Mouse (Mus musculus): Measurements from ENCODE around the gene Sla2. TPM values are rescaled to one million over a fixed set of nuclear protein-coding genes. Genes with fewer than 3 reads are reported as not detected.

Sla2 gene
- polyA plus RNA-seq, 1 experiment from 2014 or later, result 0.41 TPM

GRCm38 (mm10) chr2:156879541-156879940 lies 7.5 kb downstream of the Sla2 start:
- H3K9me3 ChIP-seq (replicated peaks; ENCODE audit: control insufficient read depth, low read length), result no peaks in the 10 kb centered on the region
- H3K27me3 ChIP-seq (ENCODE audit: control insufficient read depth, insufficient read depth, low read length), result no peaks in the 10 kb centered on the region
- no peak overlapping the region for H3K4me3 ChIP-seq (replicated peaks; ENCODE audit: low read length)
- no peak overlapping the region for H3K9ac ChIP-seq (ENCODE audit: low read length)
- WGBS, result 86% methylated on average over 3 of the region's 3 CpGs
- no peak for ATAC-seq (ENCODE audit: insufficient read depth, low FRiP score)
- H3K4me1 ChIP-seq (ENCODE audit: control insufficient read depth, insufficient read depth, low read length), result no peaks in the 10 kb centered on the region
- 0 out of 2 replicates have a peak, but pooled peaks cover under 1% of the 10 kb centered on the region for H3K36me3 ChIP-seq (ENCODE audit: control insufficient read depth, insufficient read depth, low read length)
- H3K27ac ChIP-seq (ENCODE audit: low read length), result no peak overlapping the region
- H3K4me2 ChIP-seq (ENCODE audit: low read depth, low read length), result no peak overlapping the region

GRCm38 (mm10) chr2:156877726-156878125 lies 9.3 kb downstream of the Sla2 start:
- peaks cover 8% of the 10 kb centered on the region; the same call in 1 of the 2 replicates for H3K36me3 ChIP-seq (ENCODE audit: control insufficient read depth, insufficient read depth, low read length)
- H3K27me3 ChIP-seq (ENCODE audit: control insufficient read depth, insufficient read depth, low read length), result no peaks in the 10 kb centered on the region
- ATAC-seq (ENCODE audit: insufficient read depth, low FRiP score), result no peak
- H3K4me2 ChIP-seq (ENCODE audit: low read depth, low read length), result no peak overlapping the region
- H3K4me3 ChIP-seq (replicated peaks; ENCODE audit: low read length), result no peak overlapping the region
- H3K9ac ChIP-seq (ENCODE audit: low read length), result no peak overlapping the region
- WGBS, result 52% methylated on average over 9 of the region's 9 CpGs
- H3K9me3 ChIP-seq (replicated peaks; ENCODE audit: control insufficient read depth, low read length), result no peaks in the 10 kb centered on the region
- no peak overlapping the region for H3K27ac ChIP-seq (ENCODE audit: low read length)
- no peaks in the 10 kb centered on the region for H3K4me1 ChIP-seq (ENCODE audit: control insufficient read depth, insufficient read depth, low read length)

GRCm38 (mm10) chr2:156874760-156875510 lies 12.1 kb downstream of the Sla2 start:
- no peak overlapping the region for H3K9ac ChIP-seq (ENCODE audit: low read length)
- no peak for ATAC-seq (ENCODE audit: insufficient read depth, low FRiP score)
- H3K4me2 ChIP-seq (ENCODE audit: low read depth, low read length), result no peak overlapping the region
- peaks cover 19% of the 10 kb centered on the region; the same call in 1 of the 2 replicates for H3K36me3 ChIP-seq (ENCODE audit: control insufficient read depth, insufficient read depth, low read length)
- H3K4me3 ChIP-seq (replicated peaks; ENCODE audit: low read length), result no peak overlapping the region
- no peak overlapping the region for H3K27ac ChIP-seq (ENCODE audit: low read length)
- H3K9me3 ChIP-seq (replicated peaks; ENCODE audit: control insufficient read depth, low read length), result no peaks in the 10 kb centered on the region
- H3K4me1 ChIP-seq (ENCODE audit: control insufficient read depth, insufficient read depth, low read length), result peaks cover 7% of the 10 kb centered on the region
- 94% methylated on average over 4 of the region's 4 CpGs for WGBS
- H3K27me3 ChIP-seq (ENCODE audit: control insufficient read depth, insufficient read depth, low read length), result no peaks in the 10 kb centered on the region

- no peak for ATAC-seq (ENCODE audit: insufficient read depth, low FRiP score)
- Histone ChIP-seq H3K9ac (ENCODE audit: low read length) (no peak overlapping the region), H3K4me2 (ENCODE audit: low read depth, low read length) (no peak overlapping the region), H3K4me1 (ENCODE audit: control insufficient read depth, insufficient read depth, low read length) (peaks cover 8% of the 10 kb centered on the region), H3K9me3 (replicated peaks; ENCODE audit: control insufficient read depth, low read length) (no peaks in the 10 kb centered on the region), H3K27me3 (ENCODE audit: control insufficient read depth, insufficient read depth, low read length) (no peaks in the 10 kb centered on the region), H3K27ac (ENCODE audit: low read length) (no peak overlapping the region), H3K4me3 (replicated peaks; ENCODE audit: low read length) (no peak overlapping the region), H3K36me3 (ENCODE audit: control insufficient read depth, insufficient read depth, low read length) (peaks cover 22% of the 10 kb centered on the region; the same call in 1 of the 2 replicates)
- 90% methylated on average over 8 of the region's 8 CpGs for WGBS
Measured at GRCm38 (mm10) chr2:156874047-156874759, 12.8 kb downstream of the Sla2 start.

GRCm38 (mm10) chr2:156873629-156874028 lies 13.4 kb downstream of the Sla2 start:
- H3K9ac ChIP-seq (ENCODE audit: low read length), result no peak overlapping the region
- H3K27me3 ChIP-seq (ENCODE audit: control insufficient read depth, insufficient read depth, low read length), result no peaks in the 10 kb centered on the region
- 26% methylated on average over 5 of the region's 5 CpGs for WGBS
- ATAC-seq (ENCODE audit: insufficient read depth, low FRiP score), result no peak
- H3K4me3 ChIP-seq (replicated peaks; ENCODE audit: low read length), result no peak overlapping the region
- no peak overlapping the region for H3K27ac ChIP-seq (ENCODE audit: low read length)
- no peak overlapping the region for H3K4me2 ChIP-seq (ENCODE audit: low read depth, low read length)
- H3K36me3 ChIP-seq (ENCODE audit: control insufficient read depth, insufficient read depth, low read length), result peaks cover 28% of the 10 kb centered on the region
- H3K4me1 ChIP-seq (ENCODE audit: control insufficient read depth, insufficient read depth, low read length), result peaks cover 8% of the 10 kb centered on the region
- no peaks in the 10 kb centered on the region for H3K9me3 ChIP-seq (replicated peaks; ENCODE audit: control insufficient read depth, low read length)

- Histone ChIP-seq H3K9me3 (replicated peaks; ENCODE audit: control insufficient read depth, low read length) (no peaks in the 10 kb centered on the region), H3K4me3 (replicated peaks; ENCODE audit: low read length) (no peak overlapping the region), H3K4me2 (ENCODE audit: low read depth, low read length) (no peak overlapping the region), H3K36me3 (ENCODE audit: control insufficient read depth, insufficient read depth, low read length) (peaks cover 36% of the 10 kb centered on the region), H3K9ac (ENCODE audit: low read length) (peak overlapping the region; percentile 41; the same call in 1 of the 2 replicates), H3K27me3 (ENCODE audit: control insufficient read depth, insufficient read depth, low read length) (no peaks in the 10 kb centered on the region), H3K4me1 (ENCODE audit: control insufficient read depth, insufficient read depth, low read length) (peaks cover 8% of the 10 kb centered on the region), H3K27ac (ENCODE audit: low read length) (no peak overlapping the region; the same call in 1 of the 2 replicates)
- 41% methylated on average over 6 of the region's 6 CpGs for WGBS
- ATAC-seq (ENCODE audit: insufficient read depth, low FRiP score), result no peak
Measured at GRCm38 (mm10) chr2:156870519-156870918, 16.5 kb downstream of the Sla2 start.

- Histone ChIP-seq H3K4me3 (replicated peaks; ENCODE audit: low read length) (no peak overlapping the region), H3K27ac (ENCODE audit: low read length) (no peak overlapping the region), H3K9ac (ENCODE audit: low read length) (no peak overlapping the region), H3K9me3 (replicated peaks; ENCODE audit: control insufficient read depth, low read length) (no peaks in the 10 kb centered on the region), H3K36me3 (ENCODE audit: control insufficient read depth, insufficient read depth, low read length) (peaks cover 42% of the 10 kb centered on the region), H3K4me2 (ENCODE audit: low read depth, low read length) (no peak overlapping the region), H3K27me3 (ENCODE audit: control insufficient read depth, insufficient read depth, low read length) (no peaks in the 10 kb centered on the region), H3K4me1 (ENCODE audit: control insufficient read depth, insufficient read depth, low read length) (peaks cover 10% of the 10 kb centered on the region)
- 90% methylated on average over 7 of the region's 7 CpGs for WGBS
- no peak for ATAC-seq (ENCODE audit: insufficient read depth, low FRiP score)
Measured at GRCm38 (mm10) chr2:156869554-156869953, 17.4 kb downstream of the Sla2 start.

- H3K4me3 ChIP-seq (replicated peaks; ENCODE audit: low read length), result no peak overlapping the region
- no peak for ATAC-seq (ENCODE audit: insufficient read depth, low FRiP score)
- H3K4me1 ChIP-seq (ENCODE audit: control insufficient read depth, insufficient read depth, low read length), result peaks cover 15% of the 10 kb centered on the region
- H3K27me3 ChIP-seq (ENCODE audit: control insufficient read depth, insufficient read depth, low read length), result no peaks in the 10 kb centered on the region
- no peak overlapping the region for H3K9ac ChIP-seq (ENCODE audit: low read length)
- H3K9me3 ChIP-seq (replicated peaks; ENCODE audit: control insufficient read depth, low read length), result no peaks in the 10 kb centered on the region
- no peak overlapping the region for H3K4me2 ChIP-seq (ENCODE audit: low read depth, low read length)
- WGBS, result 72% methylated on average over 8 of the region's 8 CpGs
- no peak overlapping the region; the same call in 1 of the 2 replicates for H3K27ac ChIP-seq (ENCODE audit: low read length)
- peaks cover 36% of the 10 kb centered on the region for H3K36me3 ChIP-seq (ENCODE audit: control insufficient read depth, insufficient read depth, low read length)
Measured at GRCm38 (mm10) chr2:156868994-156869393, 18.0 kb downstream of the Sla2 start.

GRCm38 (mm10) chr2:156864481-156864880 lies 22.5 kb downstream of the Sla2 start:
- peak overlapping the region; percentile 19; the same call in 1 of the 2 replicates for H3K9ac ChIP-seq (ENCODE audit: low read length)
- no peaks in the 10 kb centered on the region for H3K27me3 ChIP-seq (ENCODE audit: control insufficient read depth, insufficient read depth, low read length)
- H3K4me3 ChIP-seq (replicated peaks; ENCODE audit: low read length), result peak overlapping the region; percentile 96; the same call in 1 of the 2 replicates
- no peaks in the 10 kb centered on the region for H3K9me3 ChIP-seq (replicated peaks; ENCODE audit: control insufficient read depth, low read length)
- H3K4me1 ChIP-seq (ENCODE audit: control insufficient read depth, insufficient read depth, low read length), result peaks cover 14% of the 10 kb centered on the region
- peaks cover 21% of the 10 kb centered on the region for H3K36me3 ChIP-seq (ENCODE audit: control insufficient read depth, insufficient read depth, low read length)
- H3K27ac ChIP-seq (ENCODE audit: low read length), result peak overlapping the region; percentile 92
- 68% methylated on average over 3 of the region's 3 CpGs for WGBS
- H3K4me2 ChIP-seq (ENCODE audit: low read depth, low read length), result peak overlapping the region; percentile 93
- ATAC-seq (ENCODE audit: insufficient read depth, low FRiP score), result no peak
